Mouse (Mus musculus) forebrain, embryonic 15.5 days (tissue): ENCODE data around the gene Lipe. TPM values are rescaled to one million over a fixed set of nuclear protein-coding genes. Genes with fewer than 3 reads are reported as not detected.

Experiments
- ATAC-seq: fragments of 200-750 bp; cut with Nextera tagmentation; replicated peaks from 2 replicates; pipeline ENCODE4 v1.8.0; 2017; ENCODE audit warnings: mild to moderate bottlenecking, moderate TSS enrichment, moderate library complexity
- H3K27ac ChIP-seq: fragments of 300-500 bp; sonication (generic); replicated peaks from 2 replicates; pipeline ENCODE4 v1.5.1; 2015; ENCODE audit warnings: mild to moderate bottlenecking, inconsistent platforms
- H3K27me3 ChIP-seq: fragments of 300-500 bp; sonication (generic); 2 replicates; pipeline ENCODE4 v1.6.1; 2015; ENCODE audit warnings: inconsistent platforms
- H3K36me3 ChIP-seq: fragments of 300-500 bp; sonication (generic); 2 replicates; pipeline ENCODE4 v1.6.1; 2015; ENCODE audit warnings: mild to moderate bottlenecking, inconsistent platforms
- H3K4me1 ChIP-seq: fragments of 300-500 bp; sonication (generic); 2 replicates; pipeline ENCODE4 v1.6.1; 2015; ENCODE audit warnings: inconsistent platforms
- H3K4me2 ChIP-seq: fragments of 300-500 bp; sonication (generic); replicated peaks from 2 replicates; pipeline ENCODE4 v1.6.1; 2015; ENCODE audit warnings: mild to moderate bottlenecking, inconsistent platforms
- H3K4me3 ChIP-seq: fragments of 300-500 bp; sonication (generic); 2 replicates; pipeline ENCODE4 v1.5.1; 2015; ENCODE audit warnings: mild to moderate bottlenecking, inconsistent platforms
- H3K9ac ChIP-seq: fragments of 300-500 bp; sonication (generic); replicated peaks from 2 replicates; pipeline ENCODE4 v1.6.1; 2015; ENCODE audit warnings: mild to moderate bottlenecking, inconsistent platforms
- H3K9me3 ChIP-seq: fragments of 300-500 bp; sonication (generic); 2 replicates; pipeline ENCODE4 v1.6.1; 2016; ENCODE audit warnings: inconsistent platforms
- WGBS: fragments of 180-500 bp; shearing (Covaris S2); methylation state at CpG from one replicate; pipeline ENCODE4 v1.1.7; 2015; ENCODE audit warnings: mixed read lengths; 5-methylcytosine and 5-hydroxymethylcytosine counted together
- polyA plus RNA-seq: library from polyadenylated mRNA; unstranded; fragments of >200 nt; fragmentation: Nextera tagmentation; extraction: Ambion mirVana; gene quantifications from 2 replicates; pipeline ENCODE4 v1.2.1, GENCODE M21; 2015

Gene Lipe
- polyA plus RNA-seq, 1 experiment from 2014 or later = 16.1 TPM

DNA sequence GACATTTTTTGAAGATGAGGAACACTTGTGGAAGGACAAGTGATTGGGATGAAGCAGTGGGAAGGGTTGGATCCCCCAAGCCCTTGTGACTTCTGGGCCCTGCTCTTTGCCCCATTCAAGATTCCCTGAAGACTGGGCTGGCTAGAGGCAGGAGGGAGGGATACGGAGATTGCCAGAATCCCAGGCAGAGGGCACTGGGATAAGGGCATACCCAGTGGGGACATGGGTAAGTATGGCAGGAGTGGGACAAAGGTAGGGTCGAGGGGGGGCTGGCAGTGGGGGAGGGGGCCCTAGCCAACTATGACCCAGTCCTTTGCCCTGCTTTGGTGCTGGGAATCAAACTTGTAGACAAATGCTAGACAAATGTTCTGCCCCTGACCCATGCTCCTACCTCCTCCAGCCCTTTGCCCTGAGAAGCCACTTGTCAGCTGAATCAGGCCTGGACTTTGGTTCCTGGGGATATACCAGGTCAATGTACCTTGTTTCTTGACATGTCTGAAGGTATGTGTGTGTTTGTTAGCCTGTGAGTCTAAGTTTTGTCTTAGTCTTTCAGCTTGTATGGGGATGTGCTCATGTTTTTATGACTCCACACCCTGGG is 6.6 kb downstream of the Lipe start:
- 66% methylated on average over 2 of the region's 2 CpGs for WGBS

GRCm38 (mm10) chr7:25390986-25391385 is 7.5 kb downstream of the Lipe start:
- Histone ChIP-seq H3K36me3 (peaks cover 15% of the 10 kb centered on the region; the same call in 1 of the 2 replicates), H3K4me2 (no peak overlapping the region), H3K27ac (no peak overlapping the region), H3K4me3 (no peak overlapping the region), H3K9me3 (no peaks in the 10 kb centered on the region), H3K9ac (no peak overlapping the region), H3K27me3 (no peaks in the 10 kb centered on the region), H3K4me1 (peaks cover 28% of the 10 kb centered on the region)
- no peak for ATAC-seq
- 61% methylated on average over 2 of the region's 2 CpGs for WGBS

More for the DNA sequence above, 6.6 kb downstream of the Lipe start:
- Histone ChIP-seq H3K4me2 (no peak overlapping the region), H3K4me3 (no peak overlapping the region), H3K27ac (no peak overlapping the region), H3K9ac (no peak overlapping the region), H3K27me3 (no peaks in the 10 kb centered on the region), H3K9me3 (no peaks in the 10 kb centered on the region), H3K4me1 (peaks cover 36% of the 10 kb centered on the region), H3K36me3 (peaks cover 15% of the 10 kb centered on the region; the same call in 1 of the 2 replicates)
- ATAC-seq = no peak

DNA sequence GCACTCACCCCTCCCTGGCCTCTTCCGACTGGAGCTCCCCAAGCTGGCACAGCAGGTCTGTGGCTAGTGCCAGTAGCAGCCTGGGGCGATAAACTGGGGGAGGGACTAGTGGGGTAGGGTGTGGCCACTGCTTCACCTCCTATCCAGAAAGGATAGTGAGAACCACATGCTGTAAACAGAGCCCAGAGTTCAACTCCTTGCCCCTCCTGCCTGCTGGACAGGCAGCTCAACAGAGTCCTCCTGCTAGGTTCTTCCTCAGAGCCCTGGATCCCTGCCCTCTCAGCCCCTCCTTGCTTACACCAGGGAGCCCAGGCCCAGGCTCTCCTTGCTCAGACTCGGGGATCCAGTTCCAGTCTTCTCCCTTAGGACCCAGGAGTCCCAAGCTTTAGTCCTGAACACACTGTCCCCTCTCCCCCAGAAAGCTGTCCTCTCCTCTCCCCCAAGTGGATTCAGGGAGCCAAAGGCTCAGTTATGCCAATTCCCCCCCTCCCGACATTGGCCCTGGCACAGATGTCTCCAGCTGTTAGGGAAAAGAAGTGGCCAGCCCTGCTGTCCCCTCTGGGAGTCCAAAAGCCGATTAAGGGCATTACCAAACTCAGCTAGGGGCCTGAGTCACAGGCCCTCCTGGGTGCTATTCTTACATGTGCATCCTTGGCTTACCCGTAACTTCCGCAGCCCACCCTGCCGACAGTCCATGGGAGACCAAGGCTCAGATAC is 8.3 kb downstream of the Lipe start:
- Histone ChIP-seq H3K4me2 (no peak overlapping the region), H3K36me3 (peaks cover 20% of the 10 kb centered on the region; the same call in 1 of the 2 replicates), H3K9me3 (no peaks in the 10 kb centered on the region), H3K4me3 (no peak overlapping the region), H3K27ac (no peak overlapping the region), H3K27me3 (no peaks in the 10 kb centered on the region), H3K9ac (no peak overlapping the region), H3K4me1 (peaks cover 28% of the 10 kb centered on the region)
- no peak for ATAC-seq
- 39% methylated on average over 8 of the region's 8 CpGs for WGBS

DNA sequence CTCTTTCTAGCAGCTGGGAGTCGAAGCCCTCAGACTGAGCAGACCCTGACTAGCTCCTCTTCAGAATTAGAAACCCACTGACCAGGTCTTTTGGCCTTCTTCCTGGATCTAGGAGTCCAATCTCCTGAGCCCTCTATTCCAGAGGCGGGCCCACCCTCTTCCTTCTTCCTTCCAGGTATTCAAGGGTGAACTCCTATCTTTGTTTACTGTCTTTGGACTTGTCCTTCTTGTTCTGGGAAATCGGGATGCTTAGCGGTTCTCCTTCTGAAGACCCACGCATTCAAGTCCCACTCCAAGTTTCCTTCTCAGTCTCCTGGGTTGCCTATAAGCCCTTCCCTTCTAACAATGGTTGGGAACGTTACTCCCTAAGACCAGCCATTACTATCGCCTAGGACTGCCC is 9.6 kb downstream of the Lipe start:
- H3K9ac ChIP-seq = no peak overlapping the region
- WGBS = 94% methylated on average over 7 of the region's 7 CpGs
- peaks cover 31% of the 10 kb centered on the region for H3K36me3 ChIP-seq
- ATAC-seq = no peak
- no peak overlapping the region for H3K4me2 ChIP-seq
- H3K27me3 ChIP-seq = no peaks in the 10 kb centered on the region
- H3K9me3 ChIP-seq = no peaks in the 10 kb centered on the region
- no peak overlapping the region for H3K27ac ChIP-seq
- peaks cover 19% of the 10 kb centered on the region for H3K4me1 ChIP-seq
- H3K4me3 ChIP-seq = no peak overlapping the region

GRCm38 (mm10) chr7:25387811-25388440 is 10.6 kb downstream of the Lipe start:
- H3K4me1 ChIP-seq = peaks cover 9% of the 10 kb centered on the region
- H3K9ac ChIP-seq = no peak overlapping the region
- no peaks in the 10 kb centered on the region for H3K27me3 ChIP-seq
- H3K36me3 ChIP-seq = peaks cover 41% of the 10 kb centered on the region
- H3K9me3 ChIP-seq = no peaks in the 10 kb centered on the region
- no peak overlapping the region for H3K4me3 ChIP-seq
- H3K4me2 ChIP-seq = no peak overlapping the region
- ATAC-seq = no peak
- 95% methylated on average over 18 of the region's 18 CpGs for WGBS
- no peak overlapping the region for H3K27ac ChIP-seq

DNA sequence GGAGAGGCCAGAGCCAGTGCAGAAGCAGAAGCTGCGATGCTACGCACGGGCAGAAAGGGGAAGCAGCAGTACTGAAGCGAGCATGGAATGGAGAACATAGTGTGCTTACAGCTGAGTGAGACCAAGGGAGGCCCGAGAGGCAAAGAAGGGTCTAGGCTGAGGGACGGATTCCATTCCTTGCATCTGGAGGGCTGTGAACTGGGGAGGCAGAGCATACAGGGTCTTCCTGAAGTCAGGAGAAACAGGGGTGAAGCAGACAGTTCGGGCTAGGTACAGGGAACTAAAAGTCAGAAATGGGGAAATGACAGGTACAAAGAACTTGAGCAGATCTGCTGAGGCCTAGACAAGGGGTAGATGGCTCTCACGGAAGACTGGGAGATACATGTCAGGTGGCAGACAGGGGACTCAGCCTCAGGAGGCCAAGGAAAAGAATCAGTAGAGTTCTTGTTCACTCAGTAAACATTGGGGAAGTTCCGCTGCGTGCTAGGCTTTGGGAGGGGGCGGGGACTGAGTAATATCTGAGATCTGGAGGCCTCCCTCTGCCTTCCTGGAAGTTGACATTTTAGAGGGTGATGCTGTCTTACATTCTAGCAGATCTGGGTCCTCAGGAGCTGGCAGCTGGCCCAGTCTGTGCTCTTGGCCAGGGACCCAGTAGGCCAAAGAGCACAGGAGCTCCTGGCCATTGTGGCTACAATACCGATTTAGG is 12.5 kb downstream of the Lipe start:
- Histone ChIP-seq H3K9me3 (no peaks in the 10 kb centered on the region), H3K4me3 (no peak overlapping the region), H3K27me3 (no peaks in the 10 kb centered on the region), H3K4me2 (no peak overlapping the region), H3K9ac (no peak overlapping the region), H3K4me1 (peaks cover 5% of the 10 kb centered on the region; the same call in 1 of the 2 replicates), H3K27ac (no peak overlapping the region), H3K36me3 (peaks cover 56% of the 10 kb centered on the region)
- WGBS = 85% methylated on average over 12 of the region's 12 CpGs
- ATAC-seq = no peak

DNA sequence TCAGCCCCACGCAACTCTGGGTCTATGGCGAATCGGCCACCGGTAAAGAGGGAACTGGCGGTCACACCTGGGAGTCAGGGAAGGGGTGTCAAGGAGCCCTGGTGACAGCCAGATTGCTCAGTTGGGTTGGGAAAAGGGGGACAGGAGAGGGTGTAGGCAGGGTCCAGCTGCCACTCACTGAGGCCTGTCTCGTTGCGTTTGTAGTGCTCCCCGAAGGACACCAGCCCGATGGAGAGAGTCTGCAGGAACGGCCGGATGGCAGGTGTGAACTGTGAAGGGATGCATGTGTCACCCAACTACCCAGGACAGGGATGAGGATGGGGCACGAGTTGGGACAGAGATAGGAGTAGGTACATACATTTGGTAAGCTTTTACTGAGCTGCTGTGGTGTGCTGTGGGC is 13.3 kb downstream of the Lipe start:
- ATAC-seq = no peak
- H3K4me3 ChIP-seq = no peak overlapping the region
- 92% methylated on average over 12 of the region's 12 CpGs for WGBS
- H3K9me3 ChIP-seq = no peaks in the 10 kb centered on the region
- H3K4me1 ChIP-seq = peaks cover 5% of the 10 kb centered on the region; the same call in 1 of the 2 replicates
- peaks cover 61% of the 10 kb centered on the region for H3K36me3 ChIP-seq
- no peak overlapping the region for H3K4me2 ChIP-seq
- no peak overlapping the region for H3K9ac ChIP-seq
- no peaks in the 10 kb centered on the region for H3K27me3 ChIP-seq
- H3K27ac ChIP-seq = no peak overlapping the region

DNA sequence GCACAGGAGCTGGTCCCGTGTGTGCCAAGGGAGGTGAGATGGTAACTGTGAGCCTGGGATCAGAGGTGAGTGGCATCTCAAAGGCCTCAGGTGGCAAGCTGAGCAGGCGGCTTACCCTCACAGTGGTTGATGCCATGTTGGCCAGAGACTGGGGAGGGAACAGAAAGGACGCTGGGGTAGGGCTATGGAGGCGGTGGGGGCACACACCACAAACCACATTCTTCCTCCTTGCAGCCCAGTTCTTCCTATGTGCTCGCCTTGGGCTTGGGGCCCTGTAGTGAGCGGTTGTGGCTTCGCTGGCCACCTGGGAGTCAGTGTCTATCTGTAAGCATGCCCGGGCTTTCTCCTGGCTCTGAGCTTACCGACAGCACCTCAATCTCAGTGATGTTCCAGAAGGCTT is 13.7 kb downstream of the Lipe start:
- Histone ChIP-seq H3K27me3 (no peaks in the 10 kb centered on the region), H3K9ac (no peak overlapping the region), H3K4me2 (no peak overlapping the region), H3K36me3 (peaks cover 61% of the 10 kb centered on the region), H3K9me3 (no peaks in the 10 kb centered on the region), H3K4me1 (peaks cover 3% of the 10 kb centered on the region), H3K4me3 (no peak overlapping the region), H3K27ac (no peak overlapping the region)
- WGBS = 86% methylated on average over 9 of the region's 9 CpGs
- no peak for ATAC-seq

- Histone ChIP-seq H3K4me2 (no peak overlapping the region), H3K9me3 (no peaks in the 10 kb centered on the region), H3K27ac (no peak overlapping the region), H3K36me3 (peaks cover 61% of the 10 kb centered on the region), H3K9ac (no peak overlapping the region), H3K4me1 (peaks cover 7% of the 10 kb centered on the region), H3K27me3 (no peaks in the 10 kb centered on the region), H3K4me3 (no peak overlapping the region)
- no peak for ATAC-seq
- WGBS = 94% methylated on average over 13 of the region's 13 CpGs
Observed at GRCm38 (mm10) chr7:25384318-25384717, 14.2 kb downstream of the Lipe start.

DNA sequence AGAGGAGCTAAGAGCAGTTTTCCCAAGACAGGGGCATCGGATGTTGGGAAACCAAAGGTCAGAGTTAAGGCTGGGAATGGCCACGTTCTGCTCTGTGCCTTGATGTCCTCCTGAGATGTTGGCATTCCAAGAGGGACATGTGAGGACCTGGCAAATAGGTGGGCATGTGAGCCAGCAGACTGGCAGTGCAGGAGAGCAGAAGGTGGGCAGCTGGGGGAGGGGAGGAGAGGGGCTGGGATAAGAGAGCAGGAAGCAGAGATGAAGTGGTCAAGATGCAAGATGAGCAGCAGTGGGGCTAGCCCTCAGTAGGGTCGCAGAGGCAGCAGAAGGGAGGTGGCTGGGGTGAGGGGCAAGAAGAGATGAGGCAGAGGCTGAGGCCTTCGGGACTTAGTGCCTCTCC is 14.6 kb downstream of the Lipe start:
- Histone ChIP-seq H3K4me2 (no peak overlapping the region), H3K4me3 (no peak overlapping the region), H3K9ac (no peak overlapping the region), H3K27me3 (no peaks in the 10 kb centered on the region), H3K9me3 (no peaks in the 10 kb centered on the region), H3K27ac (no peak overlapping the region), H3K36me3 (peaks cover 61% of the 10 kb centered on the region), H3K4me1 (peaks cover 9% of the 10 kb centered on the region)
- 87% methylated on average over 4 of the region's 4 CpGs for whole genome bisulfite sequencing
- no peak for ATAC-seq

GRCm38 (mm10) chr7:25383385-25383784 is 15.1 kb downstream of the Lipe start:
- Histone ChIP-seq H3K9ac (no peak overlapping the region), H3K27ac (no peak overlapping the region), H3K36me3 (peaks cover 59% of the 10 kb centered on the region), H3K4me2 (no peak overlapping the region), H3K4me3 (no peak overlapping the region), H3K9me3 (no peaks in the 10 kb centered on the region), H3K4me1 (peaks cover 9% of the 10 kb centered on the region), H3K27me3 (no peaks in the 10 kb centered on the region)
- WGBS = 88% methylated on average over 7 of the region's 7 CpGs
- ATAC-seq = no peak

- no peak for ATAC-seq
- no peaks in the 10 kb centered on the region for H3K27me3 ChIP-seq
- peaks cover 52% of the 10 kb centered on the region for H3K36me3 ChIP-seq
- H3K9me3 ChIP-seq = no peaks in the 10 kb centered on the region
- H3K4me3 ChIP-seq = no peak overlapping the region
- H3K4me2 ChIP-seq = no peak overlapping the region
- H3K27ac ChIP-seq = no peak overlapping the region
- H3K9ac ChIP-seq = no peak overlapping the region
- peaks cover 9% of the 10 kb centered on the region for H3K4me1 ChIP-seq
Observed at GRCm38 (mm10) chr7:25382541-25382940, 16.0 kb downstream of the Lipe start.
